Mouse (Mus musculus) adrenal gland, postnatal 10 days (tissue): ENCODE measurements around the gene Slc26a8. TPM values are rescaled to one million over a fixed set of nuclear protein-coding genes. Genes with fewer than 3 reads are reported as not detected.
"Not testable (repeated sequence)": the region's sequence is repeated elsewhere in the genome, so short reads cannot be mapped to it uniquely, and the experiment has no call there.

Experiments
- DNase-seq: peaks from one replicate; pipeline ENCODE4 v3.0.0; 2021; ENCODE audit warnings: mixed read lengths
- long read RNA-seq, 2 experiments: library from polyadenylated mRNA; stranded (forward); transcript quantifications; one replicate each; pipeline ENCODE4 v2.0.0; 2021
- total RNA-seq, 2 experiments: library from RNA; stranded (reverse); gene quantifications; 2 replicates each; pipeline ENCODE4 v1.2.3; 2021

The Slc26a8 gene
- total RNA-seq: 1 to 10 TPM; 1.4 to 4.7 TPM
- long read RNA-seq, experiment 1: 0 reads
- long read RNA-seq, experiment 2: 0 reads

DNA sequence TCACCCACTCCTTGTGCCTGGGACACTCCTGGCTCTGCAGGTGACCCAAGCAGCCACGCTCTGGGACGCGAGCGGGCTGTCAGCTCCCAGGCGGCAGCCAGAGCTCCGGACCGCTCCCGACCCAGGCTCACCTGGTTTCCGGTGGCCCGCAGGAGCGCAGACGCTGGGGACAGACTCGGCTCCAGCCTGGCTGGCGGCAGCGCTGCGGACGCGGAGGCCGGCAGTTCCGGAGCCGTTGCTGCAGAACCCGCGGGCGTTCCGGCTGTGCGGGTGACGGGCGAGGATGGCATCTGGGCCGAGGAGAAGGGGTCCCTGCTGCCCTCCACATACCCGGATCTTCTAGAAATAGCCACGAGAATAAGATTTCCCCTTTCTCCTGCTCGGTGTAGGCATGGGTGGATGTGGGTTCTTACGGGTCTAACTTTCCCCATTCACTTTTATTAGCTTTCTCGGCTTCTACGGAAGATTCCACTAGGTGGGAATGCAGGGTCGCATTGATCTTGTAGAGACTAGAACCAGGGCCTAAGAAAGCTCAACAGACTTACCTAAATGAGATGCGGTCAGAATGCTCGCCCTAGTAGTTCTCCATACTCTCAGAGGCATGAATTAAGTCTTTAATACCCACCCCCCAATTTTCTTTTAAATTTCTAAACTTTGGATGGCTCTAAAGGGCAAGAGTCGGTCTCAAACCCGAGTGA, at the start of gene Slc26a8:
Gene Slc26a8 (minus strand): TSS at position 648 of the 698 bp plus-strand sequence.
- peak; percentile 57 for DNase-seq

DNA sequence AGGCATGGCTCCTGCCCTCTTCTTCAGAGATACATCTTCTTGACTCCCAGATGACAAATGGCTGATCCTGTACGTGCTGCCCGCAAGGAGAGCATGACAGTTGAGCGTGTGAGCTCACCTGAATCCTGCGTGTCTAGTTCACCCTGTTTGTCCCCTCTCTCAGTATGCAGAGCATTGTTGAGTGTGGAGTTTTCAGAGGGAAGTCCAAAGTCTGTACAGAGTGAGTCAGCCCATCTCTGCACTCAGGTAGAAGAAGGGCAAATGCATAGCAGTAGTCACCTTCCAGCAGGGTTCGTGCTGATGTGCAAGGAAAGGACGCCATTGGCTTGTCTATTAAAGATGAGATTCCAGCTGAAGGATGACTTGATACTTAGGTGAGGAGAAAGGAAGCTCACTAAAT, 49.2 kb upstream of the Slc26a8 start:
- no peak for DNase-seq

DNA sequence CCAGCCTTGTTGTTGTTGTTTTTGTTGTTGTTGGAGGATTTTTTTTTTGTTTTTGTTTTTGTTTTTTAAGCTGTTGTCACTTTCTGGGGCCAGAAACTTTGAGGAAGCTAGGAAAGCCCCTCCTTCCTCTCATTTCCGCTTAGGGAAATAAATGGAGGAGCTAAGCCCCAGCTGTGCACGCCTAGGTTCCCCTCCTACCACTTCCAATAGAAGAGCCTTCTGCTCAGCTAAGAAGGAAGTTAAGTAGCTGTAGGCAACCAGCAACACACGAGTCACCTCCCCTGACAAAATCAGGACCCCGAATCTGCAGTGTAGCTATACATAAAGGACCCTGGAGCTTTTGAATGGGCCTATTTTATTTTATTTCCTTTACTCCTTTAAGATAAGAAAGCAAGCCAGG, 47.9 kb upstream of the Slc26a8 start:
- no peak for DNase-seq

DNA sequence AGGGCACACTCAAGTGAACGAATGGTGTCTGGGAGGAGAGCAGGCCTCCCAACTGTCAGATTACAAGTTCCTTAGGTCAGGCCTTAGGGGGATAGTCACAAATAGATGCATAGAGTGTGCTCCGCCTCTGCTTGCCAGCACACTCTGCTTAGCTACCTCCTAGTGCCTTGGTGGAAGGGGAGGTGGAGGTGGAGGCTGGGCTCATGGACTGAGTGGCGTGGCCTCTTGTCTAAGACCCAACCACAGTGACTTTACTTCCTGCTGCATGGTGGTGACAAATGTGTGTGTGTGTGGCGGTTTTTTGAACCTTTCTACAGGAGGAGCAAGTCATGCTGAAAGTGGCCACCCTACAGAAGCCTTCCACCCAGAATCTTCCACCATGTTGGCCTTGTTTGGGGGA, 46.5 kb upstream of the Slc26a8 start:
- DNase-seq: no peak

DNA sequence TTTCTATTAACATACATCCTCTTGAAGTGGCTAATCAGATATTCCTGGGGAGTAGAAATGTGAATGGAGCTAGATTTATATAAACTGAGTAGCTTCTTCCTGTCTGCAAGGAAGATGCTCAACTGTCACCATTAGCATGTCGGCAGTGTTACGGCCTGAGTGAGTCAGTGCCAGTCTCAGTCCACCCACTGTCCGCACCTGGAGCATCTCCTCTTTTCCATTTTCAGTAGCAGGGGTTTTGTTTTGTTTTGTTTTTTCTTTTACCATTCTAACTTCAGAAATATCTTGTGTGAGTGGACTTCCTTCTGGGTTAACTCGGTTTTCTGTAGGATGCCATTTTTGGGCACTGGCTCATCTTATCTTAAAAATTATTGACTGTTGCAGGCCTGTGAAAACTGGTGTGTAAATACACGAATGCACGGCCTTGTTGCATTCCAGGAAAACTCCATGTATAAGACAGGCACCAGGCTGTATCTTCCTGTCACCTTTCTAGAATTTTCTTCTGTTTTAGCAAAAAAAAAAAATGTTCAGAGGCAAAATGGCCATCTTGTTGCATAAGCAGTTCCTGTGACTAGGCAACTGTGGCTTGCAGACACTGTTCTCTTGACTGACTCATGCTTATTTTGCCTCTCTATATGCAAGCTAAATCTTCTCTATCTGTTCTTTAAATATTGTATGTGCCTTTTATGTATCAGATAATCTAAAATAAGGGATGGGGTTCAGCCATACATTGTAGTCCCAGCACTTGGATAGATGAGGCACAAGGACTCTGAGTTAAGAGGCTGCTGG, 45.5 kb upstream of the Slc26a8 start:
- DNase-seq: no peak

DNA sequence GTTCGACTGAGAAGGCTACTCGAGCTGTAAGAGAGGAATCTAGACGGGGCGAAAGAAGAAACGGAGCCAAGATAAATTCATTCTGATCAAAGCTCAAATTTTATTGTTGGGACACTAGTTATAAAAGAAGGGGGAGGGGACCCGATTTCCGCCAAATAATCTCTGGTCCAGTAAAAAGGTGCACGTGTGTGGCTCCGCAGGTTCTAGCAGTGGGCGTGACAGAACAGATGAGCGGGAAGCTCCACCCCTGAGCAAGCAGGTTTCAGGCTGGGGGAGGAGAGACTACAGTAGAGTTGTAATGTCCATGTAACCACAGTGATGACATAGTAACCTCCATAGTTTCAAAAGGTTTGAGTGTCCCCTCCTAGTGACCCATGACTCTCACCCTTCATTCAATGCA, 37.5 kb upstream of the Slc26a8 start:
- DNase-seq: not testable (repeated sequence)

DNA sequence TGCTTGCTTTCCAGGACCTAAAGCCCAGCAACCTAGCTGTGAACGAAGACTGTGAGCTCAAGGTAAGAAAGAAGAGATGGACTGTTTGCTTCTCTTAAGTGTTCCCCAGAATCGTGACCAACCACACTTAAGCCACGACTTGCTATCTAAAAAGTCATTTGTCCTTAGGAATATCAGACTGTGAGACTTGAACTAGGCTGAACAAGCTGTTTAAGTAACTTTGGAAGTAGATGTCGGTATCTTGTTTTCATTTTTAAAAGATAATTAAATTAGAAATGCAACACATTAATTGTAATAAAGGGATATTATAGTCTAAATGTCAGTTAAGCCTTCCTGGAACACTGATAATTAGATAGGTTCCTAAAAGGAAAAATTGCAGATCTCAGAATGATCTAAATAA, 35.8 kb upstream of the Slc26a8 start, which contains the start of gene AC170998.1:
Gene AC170998.1 (plus strand): TSS at position 301 of the 400 bp plus-strand sequence.
- DNase-seq: no peak

DNA sequence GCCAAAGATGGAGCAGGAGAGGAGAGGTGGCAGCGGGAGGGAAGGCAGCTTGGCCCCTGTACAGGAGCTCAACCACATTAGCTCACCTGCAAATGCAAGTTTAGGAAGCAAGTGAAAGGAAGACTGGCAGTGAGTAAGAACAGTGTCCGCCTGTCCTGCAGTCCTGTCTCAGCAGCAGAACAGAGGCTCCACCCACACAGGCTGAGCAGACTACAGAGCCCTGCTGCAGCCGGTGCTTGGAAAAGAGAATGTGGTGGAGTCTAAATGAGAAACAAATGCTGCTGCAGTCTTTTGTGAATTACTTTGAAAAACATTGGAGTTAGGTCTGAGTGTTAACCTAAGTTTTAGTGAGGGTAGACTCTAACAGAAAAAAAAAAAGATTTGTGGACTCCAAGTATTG, 27.5 kb upstream of the Slc26a8 start:
- no peak for DNase-seq

DNA sequence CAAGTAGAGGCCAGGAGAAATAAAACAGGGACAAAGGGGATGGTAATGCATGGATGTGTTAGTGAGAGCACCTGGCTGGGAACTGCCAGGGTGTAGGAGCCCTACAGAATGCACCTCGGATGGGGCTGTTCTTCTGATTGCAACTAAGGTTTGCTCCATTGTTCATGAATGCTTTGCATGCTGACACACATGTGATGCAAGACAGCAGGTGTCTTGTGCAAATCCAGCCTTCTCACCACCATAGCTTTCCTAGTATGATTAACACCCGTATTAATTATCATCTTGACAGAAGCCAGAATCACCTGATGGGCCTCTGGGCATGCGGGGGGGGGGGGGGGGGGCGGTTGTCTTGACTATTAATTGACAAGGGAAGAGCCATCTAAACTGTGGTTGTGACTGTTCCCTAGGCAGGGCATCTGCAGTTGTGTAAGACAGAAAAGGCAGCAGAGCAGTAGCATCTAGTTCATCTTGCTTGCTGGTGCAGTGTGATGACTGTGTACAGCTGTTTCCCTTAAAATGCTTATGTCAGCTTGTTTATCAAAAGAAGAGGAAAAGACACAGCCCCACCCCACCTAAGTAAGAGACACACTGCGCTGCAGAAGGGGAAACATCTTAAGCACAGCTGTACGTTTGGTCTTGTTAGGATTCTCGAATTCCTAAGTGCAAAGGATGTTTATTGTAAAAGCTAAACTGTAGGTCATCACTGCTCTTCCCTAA, 26.0 kb upstream of the Slc26a8 start:
- no peak for DNase-seq

DNA sequence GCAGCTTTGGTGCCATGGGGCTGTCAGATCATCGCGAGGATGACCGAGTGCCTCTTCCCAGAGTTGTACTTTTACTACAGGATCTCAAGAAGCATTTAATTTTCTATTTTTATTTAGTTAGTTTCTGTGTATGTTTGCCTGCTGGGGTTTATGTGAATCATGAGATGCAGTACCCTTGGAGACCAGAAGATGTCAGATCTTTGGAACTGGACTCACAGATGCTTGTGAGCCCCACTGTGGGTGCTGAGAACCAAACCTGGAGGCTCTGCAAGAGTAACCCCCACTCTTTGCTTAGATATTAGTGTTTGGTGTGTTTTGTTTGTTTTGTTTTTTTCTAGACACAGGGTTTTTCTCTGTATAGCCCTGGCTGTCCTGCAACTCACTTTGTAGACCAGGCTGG, 24.0 kb upstream of the Slc26a8 start:
- DNase-seq: no peak

DNA sequence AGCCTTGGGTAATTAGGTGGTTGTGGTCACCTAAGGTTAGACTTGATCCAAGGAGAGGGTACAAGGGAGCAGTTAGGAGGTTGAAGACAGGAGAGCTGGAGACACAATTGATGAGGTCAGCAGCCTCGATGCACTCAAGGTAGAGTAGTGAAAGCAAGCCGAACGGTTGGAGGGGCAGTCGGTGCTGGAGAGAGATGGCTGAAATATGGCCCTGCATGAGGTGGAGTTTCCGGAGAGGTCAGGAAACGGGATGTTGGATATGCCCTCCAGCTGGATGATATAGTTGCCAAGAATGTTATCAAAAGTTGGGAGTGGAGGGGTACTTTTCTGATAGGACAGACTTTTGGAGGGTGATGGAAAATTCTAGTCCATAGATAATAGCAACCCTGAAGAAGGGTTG, 22.3 kb upstream of the Slc26a8 start:
- no peak for DNase-seq

DNA sequence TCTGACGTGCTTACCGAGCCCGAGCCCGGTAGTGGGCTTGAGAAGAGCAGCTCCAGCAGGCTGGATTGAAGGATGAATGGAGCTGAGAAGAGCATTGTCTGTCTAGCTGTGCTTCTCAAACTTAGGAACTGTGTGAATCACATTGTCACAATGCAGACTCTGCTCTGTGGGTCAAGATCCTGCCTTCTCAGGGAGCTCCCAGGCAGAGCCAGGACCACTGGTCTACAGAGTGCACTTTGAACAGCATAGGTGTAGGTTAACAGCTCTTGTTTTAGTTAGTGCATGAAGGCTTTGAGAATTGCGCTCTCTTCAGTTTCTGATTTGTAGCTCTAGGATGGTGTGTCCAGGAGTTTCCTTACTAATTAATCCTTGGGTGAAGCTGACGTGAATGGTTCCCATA, 21.2 kb upstream of the Slc26a8 start:
- no peak for DNase-seq

DNA sequence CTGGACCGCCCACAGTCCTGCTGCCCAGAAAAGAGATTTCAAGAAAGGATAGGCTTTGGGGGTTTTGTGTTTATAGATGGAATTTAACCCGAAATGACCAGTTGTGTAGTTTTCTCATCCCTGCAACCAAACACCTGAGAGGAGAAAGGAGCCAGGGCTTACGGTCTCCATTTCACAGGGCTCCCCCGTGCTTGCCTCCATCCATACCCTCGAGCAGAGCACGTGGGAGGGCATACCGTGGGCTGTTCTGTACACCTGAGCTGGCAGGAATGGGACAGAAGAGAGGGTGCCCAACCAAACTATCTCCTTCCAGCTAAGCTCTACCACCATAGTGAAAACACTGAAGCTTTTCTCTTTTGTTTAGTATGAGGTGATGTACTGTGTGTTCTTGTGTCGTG, 20.3 kb upstream of the Slc26a8 start:
- no peak for DNase-seq

DNA sequence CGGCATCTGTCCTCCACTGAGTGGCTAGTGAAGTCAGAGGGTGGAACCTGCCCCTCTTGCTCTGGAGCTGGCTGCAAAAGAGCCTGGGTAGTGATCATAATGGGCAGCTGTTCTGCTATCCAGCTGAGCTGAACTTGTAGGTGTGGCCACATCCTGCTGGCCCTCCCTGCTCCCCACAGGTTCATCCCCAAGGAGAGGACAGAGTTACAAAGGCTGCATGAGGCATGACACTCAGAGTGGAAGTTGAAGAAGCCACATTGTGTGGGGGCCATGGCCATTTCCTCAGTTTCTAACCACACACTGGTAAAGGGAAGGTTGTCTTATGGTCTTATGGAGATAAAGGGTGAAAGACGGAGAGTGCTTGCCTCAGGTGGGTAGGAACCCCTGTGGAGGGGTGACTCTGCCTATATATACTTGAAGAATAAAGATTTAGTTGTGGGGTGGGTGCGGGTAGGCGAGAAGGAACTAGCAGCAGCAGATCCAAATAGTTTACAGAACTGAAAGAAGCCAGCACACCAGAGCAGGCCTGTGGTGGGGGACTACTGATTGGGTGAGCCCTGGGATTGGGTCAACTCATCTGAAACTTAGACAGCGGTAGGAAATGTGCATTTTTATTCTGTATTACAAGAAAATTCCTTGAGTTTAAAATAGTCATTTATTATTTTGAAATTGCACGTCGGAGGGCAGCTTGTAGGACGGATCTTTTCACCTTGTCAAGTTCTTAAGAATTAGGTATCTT, 19.7 kb upstream of the Slc26a8 start:
- no peak for DNase-seq

DNA sequence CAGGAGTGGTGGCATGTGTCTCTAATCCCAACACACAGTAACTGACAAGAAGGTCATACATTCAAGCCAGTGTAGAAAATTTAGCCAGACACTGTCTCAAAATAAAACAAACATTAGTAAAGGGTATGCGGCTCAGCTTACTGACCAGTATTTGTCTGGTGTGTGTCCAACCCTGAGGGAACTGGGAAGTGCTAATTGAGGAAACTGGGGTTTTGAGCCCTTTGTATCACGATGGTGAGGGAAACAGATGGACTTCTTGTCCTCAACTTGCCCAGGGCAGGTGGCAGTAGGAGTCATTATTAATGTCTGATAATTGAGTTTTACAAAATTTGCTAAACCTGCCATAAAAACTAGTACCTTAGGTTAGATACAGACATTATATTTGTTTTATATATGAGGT, 19.0 kb upstream of the Slc26a8 start:
- DNase-seq: no peak

DNA sequence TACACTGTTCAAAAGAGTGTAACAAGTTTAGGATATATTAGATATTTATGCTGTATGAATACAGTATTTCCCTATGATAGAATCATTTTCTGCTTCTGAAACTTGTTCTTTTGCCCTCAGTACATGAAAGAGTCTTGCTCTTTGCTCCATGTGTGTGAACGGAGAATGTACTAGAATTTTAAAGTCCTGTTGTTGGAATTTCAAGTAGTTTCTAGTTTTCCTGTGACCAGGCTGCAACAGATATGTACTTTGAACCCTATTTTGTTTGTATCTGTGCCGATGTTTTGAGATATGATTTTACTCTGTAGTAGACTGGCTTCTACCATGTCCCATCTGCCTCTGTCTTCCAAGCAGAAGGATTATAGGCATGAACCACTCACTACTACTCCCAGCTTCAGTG, 17.8 kb upstream of the Slc26a8 start:
- no peak for DNase-seq

DNA sequence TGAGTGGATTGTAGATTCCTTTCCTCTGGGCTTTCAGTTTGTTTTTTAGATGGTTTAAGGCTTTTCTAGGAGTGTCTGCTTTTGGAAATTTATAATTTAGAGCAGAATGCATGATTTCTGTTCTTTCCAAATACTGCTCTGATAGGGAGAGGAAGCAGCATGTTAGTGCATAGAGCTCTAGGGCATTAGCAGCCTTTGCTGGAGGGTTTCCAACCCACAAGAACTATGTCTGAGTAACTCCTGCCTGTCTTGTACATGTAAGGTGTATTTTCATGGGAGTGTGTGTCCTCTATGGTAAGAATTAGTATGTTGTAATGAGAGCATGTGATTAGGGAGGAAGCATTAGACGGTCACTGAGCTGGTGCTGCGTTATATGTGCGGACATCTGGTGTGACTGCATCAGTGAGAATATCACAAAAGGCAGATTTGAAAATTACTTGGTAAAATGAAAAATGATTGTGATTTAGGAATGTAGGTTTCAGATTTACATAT, 17.1 kb upstream of the Slc26a8 start:
- no peak for DNase-seq

DNA sequence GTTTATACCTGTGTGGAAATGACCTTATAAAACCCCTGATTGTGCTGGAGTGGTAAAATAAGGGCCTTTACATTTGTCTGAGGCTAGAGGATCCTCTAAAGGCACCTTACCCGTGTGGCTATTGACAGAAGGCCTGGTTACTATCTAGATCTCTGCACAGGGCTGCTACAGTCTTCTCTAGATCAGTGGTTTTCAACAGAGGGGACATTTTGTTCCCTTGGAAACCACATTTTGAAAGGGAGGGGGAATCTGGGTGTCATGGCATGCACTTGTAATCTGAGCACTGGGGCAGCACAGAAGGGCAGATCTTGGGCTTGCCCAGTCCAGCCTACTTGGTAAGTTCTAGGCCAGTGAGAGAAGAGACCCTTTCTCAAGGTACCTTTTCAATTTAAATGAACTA, 16.7 kb upstream of the Slc26a8 start:
- no peak for DNase-seq

DNA sequence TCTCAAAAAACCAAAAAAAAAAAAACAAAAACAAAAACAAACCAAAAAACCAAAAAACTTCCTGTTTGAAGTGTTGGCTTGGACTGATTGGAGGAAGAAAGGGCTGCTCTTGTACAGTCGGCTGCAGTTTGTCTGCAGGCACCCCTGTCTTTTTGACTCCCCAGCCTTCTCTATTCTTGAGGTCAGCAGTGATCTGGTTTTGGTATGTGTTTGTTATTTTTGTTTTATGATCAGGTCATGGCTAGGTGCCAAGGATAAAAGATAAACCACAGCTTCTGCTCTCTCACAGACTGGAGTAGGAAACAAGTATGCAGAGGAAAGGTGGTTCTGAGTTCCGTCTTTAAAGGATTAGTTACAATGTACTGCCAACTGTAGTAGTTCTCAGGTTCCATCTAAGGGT, 12.6 kb upstream of the Slc26a8 start:
- no peak for DNase-seq

DNA sequence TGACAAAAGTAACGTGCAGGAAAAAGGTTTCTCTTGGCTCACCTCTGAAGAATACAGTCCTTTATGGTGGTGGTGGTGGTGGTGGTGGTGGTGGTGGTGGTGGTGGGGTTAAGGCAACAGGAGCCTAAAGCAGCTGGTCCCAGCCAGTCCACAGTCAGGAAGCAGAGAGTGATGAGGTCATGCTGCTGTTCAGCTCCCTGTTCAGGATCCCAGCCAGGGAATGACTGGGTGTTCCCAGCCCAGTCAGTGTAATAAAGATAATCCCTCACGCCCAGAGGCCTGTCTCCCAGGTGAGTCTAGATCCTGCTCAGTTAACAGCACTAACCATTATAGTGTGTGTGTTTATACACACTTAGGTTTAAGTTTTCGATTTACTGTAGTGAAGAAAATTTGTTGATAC, 11.7 kb upstream of the Slc26a8 start:
- no peak for DNase-seq

DNA sequence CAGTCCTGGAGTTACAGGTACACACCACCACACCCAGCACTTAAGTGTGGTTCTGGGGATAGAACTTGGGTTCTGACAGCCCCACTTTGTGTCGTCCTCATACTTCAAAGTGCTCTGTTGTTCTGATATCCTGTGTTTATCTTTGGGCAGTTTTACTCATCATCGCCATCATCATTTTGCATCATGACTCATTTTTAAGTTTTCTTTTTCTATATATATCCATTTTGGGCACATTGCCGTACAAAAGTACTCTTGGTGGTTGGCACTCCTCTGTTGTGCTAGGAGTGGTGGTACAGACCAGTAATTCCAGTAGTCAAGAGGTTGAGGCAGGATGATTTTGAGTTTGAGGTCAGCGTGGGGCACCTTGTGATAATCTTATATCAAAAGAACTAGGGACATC, 11.1 kb upstream of the Slc26a8 start:
- DNase-seq: no peak

DNA sequence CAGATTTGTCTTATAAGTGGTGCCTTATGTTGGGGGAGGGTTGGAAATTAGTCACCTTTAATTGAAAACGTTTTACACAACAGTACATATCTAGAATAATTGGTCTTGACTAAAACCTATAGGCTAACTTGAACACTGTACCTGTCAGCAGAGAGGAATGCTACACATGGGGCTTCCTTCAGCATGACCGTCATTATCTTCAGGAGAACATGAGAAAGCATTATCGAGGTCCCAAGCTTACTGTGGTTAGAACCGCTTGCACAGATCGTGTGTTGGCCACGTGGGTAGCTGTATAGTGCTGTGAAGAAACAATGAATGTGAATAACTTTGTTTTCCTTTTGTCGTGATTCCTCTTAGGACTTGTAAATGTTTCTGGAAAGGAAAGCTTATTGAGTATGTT, 9.8 kb upstream of the Slc26a8 start:
- no peak for DNase-seq
